Mouse (Mus musculus): ENCODE results near the gene Pld6.

The Pld6 gene

GRCm38 (mm10) chr11:59783591-59783990 is 3.9 kb downstream of the Pld6 start:
- DNase-seq: no peak

GRCm38 (mm10) chr11:59782091-59782590 is 5.3 kb downstream of the Pld6 start:
- DNase-seq: no peak

DNA sequence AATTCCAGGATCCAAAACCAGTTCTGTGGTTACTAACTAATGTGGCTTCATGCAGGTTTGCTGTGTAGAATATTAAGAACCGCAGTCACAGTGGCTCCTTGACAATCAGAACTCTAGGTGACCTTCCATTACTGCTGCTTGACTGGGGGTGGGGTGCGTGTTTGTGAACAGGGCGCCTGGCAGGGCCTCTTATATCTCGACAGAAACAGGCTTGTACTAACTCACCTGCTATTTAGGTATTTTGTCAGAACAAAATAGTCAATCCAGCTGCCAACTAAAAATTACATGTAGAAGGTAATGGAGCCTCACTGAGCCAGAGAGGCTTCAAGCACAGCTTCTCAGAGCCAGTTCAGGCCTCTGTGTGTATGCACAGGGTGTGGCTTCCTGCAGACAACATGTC is 7.2 kb downstream of the Pld6 start:
- DNase-seq: no peak

- no peak for DNase-seq
Observed at GRCm38 (mm10) chr11:59779406-59779805, 8.0 kb downstream of the Pld6 start.

GRCm38 (mm10) chr11:59778874-59779223 is 8.6 kb downstream of the Pld6 start:
- DNase-seq: no peak

DNA sequence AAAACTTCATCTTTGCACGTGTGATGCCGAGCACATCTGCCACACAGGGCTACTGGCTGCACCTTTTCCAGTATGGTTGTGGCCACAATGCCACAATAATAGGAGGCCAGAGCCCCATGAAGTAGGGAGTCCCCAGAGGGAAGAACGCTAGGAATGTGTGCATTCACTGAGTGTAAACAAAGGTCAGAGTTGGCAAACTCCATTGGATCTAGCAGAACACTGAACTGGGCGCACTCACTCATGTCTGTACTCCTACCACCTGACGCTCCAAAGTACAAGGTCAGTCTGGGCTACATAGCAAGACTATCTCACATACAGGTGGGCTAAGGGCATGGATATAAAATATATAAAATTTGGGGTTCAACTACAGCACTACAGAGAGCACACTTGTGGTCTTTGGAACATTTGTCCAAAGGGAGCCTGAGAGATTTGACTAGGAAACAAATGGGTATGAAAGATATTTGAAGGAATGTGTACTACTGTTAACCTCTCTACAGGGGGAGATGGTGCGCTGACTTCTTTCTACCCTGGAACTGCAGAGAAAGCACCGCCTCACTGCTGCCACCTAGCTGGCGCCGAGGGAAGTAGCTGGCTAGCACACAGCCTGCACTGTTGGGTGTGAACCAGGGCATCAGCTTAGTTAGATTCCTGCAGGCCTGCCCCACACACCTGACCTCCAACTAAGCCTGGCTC is 9.1 kb downstream of the Pld6 start:
- peak; percentile 94 for DNase-seq

GRCm38 (mm10) chr11:59777259-59777658 is 10.2 kb downstream of the Pld6 start:
- DNase-seq: no peak

DNA sequence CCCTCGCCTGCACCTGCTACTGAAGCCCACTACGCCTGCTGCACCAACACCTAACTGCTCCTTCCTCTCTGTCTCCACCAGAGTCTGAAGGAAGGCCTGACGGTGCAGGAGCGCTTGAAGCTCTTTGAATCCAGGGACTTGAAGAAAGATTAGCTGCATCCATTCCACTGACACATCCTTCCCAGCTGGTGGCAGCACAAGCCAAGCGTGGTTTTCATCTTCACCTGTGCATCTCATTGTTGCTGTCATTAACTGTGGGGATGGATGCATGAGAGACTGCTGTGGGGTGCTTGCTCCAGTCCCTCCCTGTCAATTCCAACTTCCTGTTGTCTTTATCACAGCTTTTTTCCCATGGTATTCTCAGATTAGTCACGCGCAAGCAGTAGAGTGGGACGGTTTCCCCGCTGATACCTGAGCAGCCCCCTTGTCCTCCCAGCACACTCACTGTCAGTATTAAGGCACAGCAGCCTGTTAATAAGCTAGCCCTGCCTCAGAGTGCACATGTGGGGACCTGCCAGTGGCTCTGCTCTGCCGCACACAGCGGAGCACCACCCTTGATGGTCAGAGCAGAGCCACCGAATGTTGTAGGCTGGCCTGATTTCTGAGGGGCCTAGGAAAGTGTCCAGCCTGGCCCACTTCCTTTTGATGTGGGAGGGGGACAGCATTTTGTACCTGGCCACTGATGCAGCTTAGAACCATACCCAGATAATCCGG is 11.9 kb downstream of the Pld6 start:
- no peak for DNase-seq

DNA sequence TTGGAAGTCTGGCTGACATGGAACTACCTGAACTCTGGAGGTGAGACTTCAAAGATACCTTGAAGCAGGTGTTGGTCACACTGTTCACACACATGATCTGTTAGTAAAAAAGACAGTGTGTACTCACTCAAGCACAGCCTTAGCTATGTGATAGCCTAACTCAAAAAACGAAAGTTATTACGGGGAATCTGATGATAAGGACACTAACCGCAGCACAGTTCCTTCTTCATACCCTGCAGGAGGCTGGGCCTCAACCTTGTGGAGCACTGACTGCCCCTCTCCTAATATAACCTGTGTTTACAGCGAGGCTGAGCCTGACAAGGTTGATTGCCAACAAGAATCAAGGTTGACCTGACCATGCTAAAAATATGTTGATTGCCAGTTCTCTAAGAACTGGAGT is 12.9 kb downstream of the Pld6 start:
- no peak for DNase-seq

GRCm38 (mm10) chr11:59772902-59773301 is 14.5 kb downstream of the Pld6 start:
- DNase-seq: no peak

GRCm38 (mm10) chr11:59772291-59772690 is 15.2 kb downstream of the Pld6 start:
- no peak for DNase-seq

DNA sequence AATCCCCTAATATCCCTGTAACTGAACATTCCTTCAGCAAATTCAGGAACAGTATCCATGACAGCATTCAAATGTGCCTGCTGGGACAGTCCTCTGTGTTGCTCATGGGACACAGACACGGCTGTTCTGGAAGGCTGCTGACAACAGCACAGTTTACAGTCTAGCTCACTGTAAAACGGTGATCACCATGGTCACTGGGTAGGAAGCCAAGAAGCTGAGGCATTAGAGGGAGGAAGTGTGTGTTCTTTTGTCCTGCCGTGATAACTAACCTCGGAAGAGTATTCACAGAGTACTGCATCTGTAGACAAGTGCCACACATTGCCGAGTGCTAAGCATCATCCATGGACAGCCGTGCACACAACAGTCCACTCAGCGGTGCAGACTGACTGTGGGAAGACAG is 16.7 kb downstream of the Pld6 start:
- no peak for DNase-seq

DNA sequence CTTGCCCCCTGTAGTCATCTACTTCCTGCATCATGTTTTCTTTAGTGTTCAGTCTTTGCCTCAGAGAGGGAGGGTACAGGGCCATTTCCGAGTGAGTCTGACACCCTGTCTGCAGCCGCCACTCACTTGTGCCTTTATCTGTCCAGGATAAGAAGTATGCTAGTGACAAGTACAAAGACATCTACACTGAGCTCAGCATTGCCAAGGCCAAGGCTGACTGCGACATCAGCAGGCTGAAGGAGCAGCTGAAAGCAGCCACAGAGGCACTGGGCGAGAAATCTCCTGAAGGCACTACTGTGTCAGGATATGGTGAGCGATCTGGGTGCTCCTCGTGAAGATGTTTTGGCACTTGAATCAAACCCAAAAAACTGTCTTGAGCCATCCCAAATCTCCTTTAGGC is 17.7 kb downstream of the Pld6 start:
- DNase-seq: no peak

- no peak for DNase-seq
Observed at GRCm38 (mm10) chr11:59769307-59769706, 18.1 kb downstream of the Pld6 start.

GRCm38 (mm10) chr11:59760796-59761195 is 26.6 kb downstream of the Pld6 start:
- DNase-seq: no peak

- no peak for DNase-seq
Observed at GRCm38 (mm10) chr11:59759626-59760025, 27.8 kb downstream of the Pld6 start.

GRCm38 (mm10) chr11:59759178-59759577 is 28.3 kb downstream of the Pld6 start:
- DNase-seq: no peak

DNA sequence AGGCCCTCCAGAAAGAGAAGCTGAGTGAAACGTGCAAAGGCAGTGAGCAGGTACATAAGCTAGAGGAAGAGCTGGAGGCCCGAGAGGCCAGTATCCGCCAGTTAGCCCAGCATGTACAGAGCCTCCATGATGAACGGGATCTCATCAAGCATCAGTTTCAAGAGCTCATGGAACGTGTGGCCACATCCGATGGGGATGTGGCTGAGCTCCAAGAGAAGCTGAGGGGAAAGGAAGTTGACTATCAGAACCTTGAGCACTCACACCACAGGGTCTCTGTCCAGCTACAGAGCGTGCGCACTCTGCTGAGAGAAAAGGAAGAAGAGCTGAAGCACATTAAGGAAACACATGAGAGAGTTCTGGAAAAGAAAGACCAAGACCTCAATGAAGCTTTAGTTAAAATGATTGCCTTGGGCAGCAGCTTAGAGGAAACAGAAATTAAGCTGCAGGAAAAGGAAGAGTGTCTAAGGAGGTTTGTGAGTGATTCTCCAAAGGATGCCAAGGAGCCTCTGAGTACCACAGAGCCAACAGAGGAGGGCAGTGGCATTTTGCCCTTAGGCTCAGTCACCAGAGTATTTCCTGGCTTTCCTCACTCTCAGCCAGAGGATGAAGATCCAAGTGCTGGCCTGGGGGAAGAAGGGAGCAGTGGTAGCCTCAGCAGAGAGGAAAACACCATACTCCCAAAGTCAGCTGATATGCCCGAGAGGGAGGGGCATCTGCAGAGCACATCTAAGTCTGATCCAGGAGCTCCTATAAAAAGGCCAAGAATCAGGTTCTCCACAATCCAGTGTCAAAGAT is 29.1 kb downstream of the Pld6 start:
- DNase-seq: no peak

GRCm38 (mm10) chr11:59756351-59756750 is 31.1 kb downstream of the Pld6 start:
- no peak for DNase-seq

GRCm38 (mm10) chr11:59754504-59754903 is 32.9 kb downstream of the Pld6 start:
- DNase-seq: no peak

GRCm38 (mm10) chr11:59749050-59749449 is 38.4 kb downstream of the Pld6 start:
- no peak for DNase-seq

DNA sequence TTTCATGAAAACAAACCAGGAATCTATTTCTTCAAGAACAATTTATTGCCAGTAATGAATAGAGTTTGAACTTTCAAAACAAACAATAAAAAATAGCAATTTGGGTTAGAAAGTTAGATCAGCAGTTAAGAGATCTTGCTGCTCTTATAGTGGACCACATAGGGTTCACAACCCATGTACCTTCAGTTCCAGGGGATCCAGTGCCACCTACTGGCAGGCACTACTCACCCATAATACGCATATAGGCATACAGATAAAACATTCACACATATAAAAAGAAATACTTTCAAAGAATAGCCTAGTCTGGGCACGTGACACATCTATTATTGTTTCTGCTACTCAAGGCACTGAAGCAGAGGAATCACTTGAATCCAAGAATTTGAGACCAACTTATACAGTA is 40.8 kb downstream of the Pld6 start:
- DNase-seq: peak; percentile 82

- DNase-seq: no peak
Observed at GRCm38 (mm10) chr11:59745851-59746250, 41.6 kb downstream of the Pld6 start.

DNA sequence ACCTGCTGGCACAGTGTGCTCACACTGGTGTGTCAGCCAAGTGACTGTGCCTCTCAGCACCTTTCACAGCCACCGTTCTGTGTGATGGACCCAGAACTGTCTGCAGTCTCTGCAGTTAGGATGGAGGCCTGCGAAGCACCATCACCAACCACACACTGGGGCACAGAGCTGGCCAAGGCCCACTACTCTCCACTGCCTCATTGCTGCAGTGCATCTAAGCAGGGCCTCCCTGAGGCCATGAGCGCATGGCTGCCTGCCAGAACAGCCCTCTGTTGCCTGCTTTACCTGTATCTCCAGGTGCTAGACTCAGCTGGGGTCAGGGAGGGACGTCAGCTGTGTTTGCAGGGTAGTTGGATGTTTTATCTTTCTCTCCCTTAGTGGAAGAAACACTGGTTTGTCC is 43.1 kb downstream of the Pld6 start:
- DNase-seq: no peak

Data from thymus, postnatal 4 days (tissue).